Mouse (Mus musculus) natural killer cell, adult 2 months (primary cell): ENCODE data around the gene Ern1.
"Not testable (repeated sequence)": the region's sequence is repeated elsewhere in the genome, so short reads cannot be mapped to it uniquely, and the experiment has no call there.

Source experiments
- DNase-seq, 2 experiments: peaks; one replicate each; pipeline ENCODE4 v3.0.0; 2022; ENCODE audit warnings: low spot score in 2 of 2

Ern1 gene

GRCm38 (mm10) chr11:106437543-106437942, 50.1 kb downstream of the Ern1 start:
- no peak for DNase-seq

- DNase-seq = no peak
Measured at GRCm38 (mm10) chr11:106437039-106437438, 50.6 kb downstream of the Ern1 start.

DNA sequence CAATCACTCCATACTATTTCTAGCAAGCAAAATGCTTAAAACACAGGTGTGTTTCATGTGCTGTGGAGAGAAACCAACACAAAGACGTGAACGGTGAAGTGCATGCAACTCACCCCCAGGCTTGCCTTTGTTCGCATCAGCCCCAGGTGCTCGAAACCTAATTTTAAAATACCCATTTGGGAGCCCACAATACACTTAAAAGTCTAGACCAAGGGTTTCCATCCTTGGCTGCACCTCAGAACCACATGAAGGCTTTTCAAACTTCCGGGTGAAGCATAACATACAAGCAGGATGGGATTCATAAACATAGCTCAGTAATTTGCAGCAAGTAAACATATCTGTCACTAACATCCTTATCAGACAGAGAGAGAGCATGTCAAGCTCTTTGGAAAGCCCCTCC, 57.3 kb downstream of the Ern1 start:
- DNase-seq = peak in 1 of 2 experiments; percentile 29

GRCm38 (mm10) chr11:106429689-106430088, 58.0 kb downstream of the Ern1 start:
- no peak for DNase-seq

GRCm38 (mm10) chr11:106428556-106428955, 59.1 kb downstream of the Ern1 start:
- DNase-seq = no peak

- DNase-seq = no peak
Measured at GRCm38 (mm10) chr11:106428106-106428505, 59.5 kb downstream of the Ern1 start.

DNA sequence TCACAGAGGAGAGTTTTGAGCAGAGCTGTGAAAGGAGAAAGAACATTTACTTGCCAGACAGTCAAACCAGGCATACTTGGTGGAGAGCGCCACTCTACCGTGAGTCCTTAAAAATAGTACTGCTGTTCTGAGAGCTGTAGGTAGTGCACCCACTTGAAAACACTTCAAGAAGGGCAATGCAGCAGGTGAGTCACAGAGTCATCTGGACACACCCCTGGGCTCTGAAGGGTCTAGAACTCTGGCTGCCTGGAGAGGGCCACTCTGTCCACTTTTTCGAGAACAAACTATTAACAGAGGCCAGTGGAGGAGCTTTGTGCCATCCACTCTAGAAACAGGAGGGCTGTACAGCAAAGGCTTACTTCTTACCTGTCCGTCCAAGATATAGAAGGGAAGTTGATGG, 61.2 kb downstream of the Ern1 start:
- no peak for DNase-seq

DNA sequence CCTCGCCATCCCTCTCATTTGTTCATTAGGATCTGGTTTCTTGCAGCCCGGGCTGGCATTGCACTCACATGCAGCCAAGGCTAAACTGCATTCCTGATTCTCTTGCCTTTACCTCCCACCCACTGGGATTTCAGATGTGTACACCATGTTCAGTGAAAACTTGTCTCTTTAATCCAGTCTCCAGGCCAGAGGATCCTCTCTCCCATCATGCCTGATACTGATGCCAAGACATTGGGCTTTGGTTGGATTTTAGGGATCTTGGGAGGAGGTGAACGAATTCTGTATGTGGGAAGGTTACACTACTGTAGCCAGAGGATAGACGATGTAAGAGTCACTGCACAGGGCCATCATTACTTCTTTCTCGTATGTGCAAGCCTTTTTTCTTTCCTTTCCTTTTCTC, 62.5 kb downstream of the Ern1 start:
- no peak for DNase-seq

DNA sequence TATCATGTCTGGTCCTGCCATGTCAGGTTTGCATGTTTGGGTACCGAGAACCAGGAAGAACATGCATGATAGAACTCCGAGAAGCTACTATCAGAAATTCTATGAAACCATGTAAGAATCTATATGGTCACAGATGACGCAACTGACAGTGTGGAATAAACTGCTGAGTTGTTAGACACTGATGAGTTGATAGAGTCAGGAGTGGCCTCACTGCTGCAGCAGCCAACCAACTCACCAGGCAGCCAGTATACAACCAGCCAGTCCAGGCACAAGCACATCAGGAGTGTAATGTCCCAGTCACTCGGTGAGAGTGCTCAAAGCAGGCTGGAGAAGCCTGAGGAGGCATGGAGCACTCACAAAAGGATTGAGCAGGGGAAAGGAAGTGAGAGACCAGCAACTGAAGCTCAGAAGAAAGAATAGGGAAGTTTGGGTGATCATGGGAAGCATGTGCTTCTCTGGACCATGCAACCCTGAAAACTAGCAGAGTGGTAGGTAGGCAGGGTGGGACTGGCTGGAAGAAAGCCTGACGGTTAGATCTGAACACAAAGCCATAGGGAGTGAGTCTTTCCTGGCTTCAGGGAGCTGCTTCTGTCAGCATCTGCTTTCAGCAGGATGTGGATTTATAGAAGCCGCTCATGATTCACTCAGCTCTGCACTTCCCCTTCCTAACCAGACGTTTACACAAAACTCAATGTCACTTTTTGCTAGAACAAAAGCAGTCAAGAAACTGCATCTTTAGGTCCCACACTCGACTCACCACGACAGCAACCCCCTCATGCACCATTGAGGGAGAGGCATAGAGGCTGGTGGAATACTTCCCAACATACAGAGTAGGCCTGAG, 68.2 kb downstream of the Ern1 start:
- no peak for DNase-seq

DNA sequence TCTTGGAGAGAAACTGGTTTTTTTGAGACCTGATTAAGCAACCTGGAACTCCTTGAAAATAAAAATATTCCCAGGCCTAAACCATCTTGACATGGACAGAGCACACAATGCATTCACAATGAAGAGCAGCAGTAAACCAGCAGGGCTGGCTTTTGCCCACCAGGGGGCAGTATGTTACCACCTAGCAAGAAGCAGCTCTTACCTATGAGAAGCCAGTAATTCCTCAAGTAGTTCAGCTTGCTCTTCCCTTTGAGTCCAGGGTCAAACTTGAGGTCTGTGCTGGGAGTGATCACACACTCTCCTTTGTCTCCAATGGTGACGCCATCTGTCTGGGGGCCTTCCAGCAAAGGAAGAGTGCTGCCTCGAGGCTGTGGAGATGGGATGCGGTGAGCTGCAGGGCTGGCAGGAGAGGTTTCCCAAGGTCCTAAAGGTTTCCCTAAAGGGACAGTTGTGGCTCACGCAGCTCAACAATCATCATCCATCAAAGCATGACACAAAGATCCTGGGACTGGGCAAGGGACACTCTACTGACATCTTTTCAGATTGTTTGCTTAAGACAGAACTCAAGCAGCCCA, 68.9 kb downstream of the Ern1 start:
- DNase-seq = peak; percentile 74 to 82

DNA sequence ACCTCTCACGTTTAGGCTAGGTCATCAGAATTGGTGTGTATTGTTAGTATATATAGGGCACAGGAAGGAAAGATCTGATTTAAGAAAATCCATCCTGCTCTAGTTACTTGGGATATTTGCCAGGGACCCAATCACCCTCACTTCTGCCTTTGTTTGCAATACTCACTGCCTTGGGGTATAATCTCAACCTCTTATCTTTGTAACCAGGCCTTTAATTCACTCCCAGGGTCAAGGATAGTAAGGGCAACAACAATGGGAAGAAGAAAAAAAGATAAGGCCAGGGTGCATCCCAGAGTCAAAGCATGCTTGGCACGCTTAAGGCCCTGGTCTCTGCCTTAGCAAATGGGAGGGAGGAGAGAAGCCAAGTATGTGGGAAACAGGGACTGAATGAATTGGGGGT, 69.8 kb downstream of the Ern1 start:
- no peak for DNase-seq

- DNase-seq = peak; percentile 65 to 87
Measured at GRCm38 (mm10) chr11:106416331-106416730, 71.3 kb downstream of the Ern1 start.

DNA sequence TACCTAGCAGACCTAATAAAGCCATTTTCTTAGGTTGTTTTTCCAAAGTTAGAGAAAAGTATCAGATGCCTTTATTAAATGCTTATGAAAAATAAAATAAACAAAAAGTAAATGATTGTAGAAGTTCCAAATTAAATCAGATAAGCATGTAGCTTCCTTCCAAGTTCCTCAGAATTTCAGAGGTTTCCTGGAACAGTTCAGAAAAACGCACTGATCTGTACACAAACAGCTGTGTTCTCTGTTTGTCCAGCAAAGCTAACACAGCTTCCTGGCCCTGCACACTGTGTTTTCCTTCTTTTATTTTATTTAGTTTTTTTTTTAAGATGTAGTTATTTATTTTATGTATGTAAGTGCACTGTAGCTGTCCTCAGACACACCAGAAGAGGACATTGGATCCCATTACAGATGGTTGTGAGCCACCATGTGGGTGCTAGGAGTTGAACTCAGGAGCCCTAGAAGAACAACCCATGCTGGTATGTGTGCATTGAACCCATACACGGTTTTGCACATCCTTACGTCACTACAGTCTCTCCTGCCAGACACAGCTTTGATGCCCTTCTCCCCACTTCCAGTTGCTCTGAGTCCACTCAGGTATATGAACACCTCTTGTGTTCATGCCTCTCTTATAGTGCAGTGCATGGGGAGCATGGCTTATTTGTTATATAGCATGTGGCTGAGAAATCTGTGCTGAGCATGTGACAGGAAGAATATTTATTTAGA, 74.9 kb downstream of the Ern1 start:
- no peak for DNase-seq

- DNase-seq = no peak
Measured at GRCm38 (mm10) chr11:106411157-106411556, 76.5 kb downstream of the Ern1 start.

DNA sequence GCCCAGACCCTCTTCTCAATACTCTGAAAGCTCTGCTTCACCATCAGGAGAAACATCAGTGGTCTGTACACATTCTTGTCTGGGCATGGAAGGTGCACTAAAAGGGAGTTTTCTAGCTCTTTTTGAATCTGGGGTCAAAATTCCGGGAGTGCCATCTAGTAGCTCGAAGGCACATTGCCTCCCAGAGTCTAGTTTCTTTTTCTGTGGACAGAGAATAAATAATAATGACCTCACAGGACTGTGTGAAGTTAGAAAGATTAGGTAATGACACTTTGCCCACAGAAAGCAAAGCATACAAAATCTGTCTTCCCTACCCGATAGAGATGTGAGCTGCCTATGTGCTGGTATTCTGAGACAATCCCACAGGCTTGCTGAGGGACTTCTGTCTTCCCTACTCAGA, 77.1 kb downstream of the Ern1 start:
- DNase-seq = no peak

- no peak for DNase-seq
Measured at GRCm38 (mm10) chr11:106410011-106410410, 77.6 kb downstream of the Ern1 start.

GRCm38 (mm10) chr11:106398481-106398880, 89.2 kb downstream of the Ern1 start:
- DNase-seq = no peak

DNA sequence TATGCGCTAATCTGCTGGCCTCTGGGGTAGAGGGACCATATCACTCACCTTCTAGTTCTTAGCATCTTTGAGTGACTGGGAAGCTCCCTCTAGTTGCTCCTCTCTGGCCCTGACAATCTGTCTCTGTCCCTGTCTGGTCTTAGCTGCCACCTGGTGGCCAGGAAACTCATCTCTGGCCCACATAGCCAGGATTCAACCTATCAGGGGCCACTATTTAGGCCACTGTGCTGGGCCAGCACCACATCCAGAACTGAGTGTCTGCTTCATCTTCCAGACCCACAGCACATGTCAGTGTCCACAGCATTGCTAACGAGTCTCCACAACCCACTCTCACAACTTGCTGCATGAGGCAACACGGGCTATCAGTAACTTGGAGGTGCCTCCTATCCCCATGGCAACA, 90.0 kb downstream of the Ern1 start:
- peak in 1 of 2 experiments; percentile 14 for DNase-seq

DNA sequence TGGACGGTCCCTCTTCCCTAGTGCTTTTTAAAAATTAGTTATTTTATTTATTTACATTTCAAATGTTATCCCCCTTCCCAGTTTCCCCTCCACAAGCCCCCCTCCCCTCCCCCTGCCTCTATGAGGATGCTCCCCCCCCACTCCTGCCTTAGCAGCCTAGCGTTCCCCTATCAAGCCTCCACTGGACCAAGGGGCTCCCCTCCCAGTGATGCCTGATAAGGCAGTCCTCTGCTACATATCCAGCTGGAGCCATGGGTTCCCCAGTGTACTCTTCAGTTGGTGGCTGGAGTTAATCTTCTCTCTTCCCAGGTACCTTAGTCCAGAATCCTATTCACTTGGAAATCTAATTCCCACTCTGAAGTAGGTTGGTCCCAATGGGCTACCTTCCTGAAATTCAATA, 93.6 kb downstream of the Ern1 start:
- not testable (repeated sequence) for DNase-seq

DNA sequence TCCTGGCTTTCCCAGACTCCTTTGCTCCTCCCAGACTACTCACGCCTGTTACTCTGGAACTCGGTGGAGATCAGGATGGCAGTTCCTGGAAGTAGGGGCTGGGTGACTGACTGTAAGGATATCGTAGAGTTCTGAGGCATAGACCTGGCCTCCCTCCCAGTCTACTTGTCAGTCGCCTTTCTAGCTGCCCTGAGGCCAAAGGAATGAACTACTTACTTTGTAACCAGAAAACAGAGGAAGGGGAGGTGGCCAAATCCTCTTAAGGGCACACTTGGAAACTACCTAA, 94.4 kb downstream of the Ern1 start:
- DNase-seq = no peak

- no peak for DNase-seq
Measured at GRCm38 (mm10) chr11:106392597-106393330, 94.9 kb downstream of the Ern1 start.

DNA sequence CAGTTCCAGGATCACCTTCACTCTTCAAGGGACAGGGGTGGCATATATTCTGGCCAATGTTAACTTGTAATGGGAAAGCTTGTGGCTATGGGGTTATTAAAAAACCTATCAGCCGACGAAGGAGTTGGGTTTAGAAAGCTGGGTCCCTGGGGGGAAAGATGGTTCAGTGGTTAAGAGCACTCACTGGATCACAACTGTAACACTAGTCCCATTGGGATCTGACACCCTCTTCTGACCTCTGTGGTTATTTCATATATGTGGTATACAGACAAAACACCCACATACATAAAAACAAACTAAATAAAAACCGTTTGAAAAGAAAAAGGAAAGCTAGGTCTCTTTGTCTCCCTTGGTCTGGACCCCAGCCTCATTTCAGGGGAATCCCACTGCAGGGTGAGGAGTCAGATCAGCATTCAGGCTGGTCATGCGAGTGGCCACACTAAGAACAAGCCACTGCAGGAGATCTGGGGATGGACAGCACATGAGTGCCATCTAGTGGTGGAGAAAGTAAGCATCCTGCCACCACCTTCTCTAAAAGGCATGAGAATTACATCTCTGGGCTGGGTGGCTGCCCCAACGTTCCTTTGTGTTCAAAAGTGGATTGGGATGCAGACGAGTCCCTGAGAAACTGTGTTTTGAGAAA, 96.0 kb downstream of the Ern1 start:
- peak; percentile 72 to 80 for DNase-seq
